Mouse (Mus musculus) liver, embryonic 14.5 days (tissue): ENCODE measurements around the gene Dolk.

ENCODE experiments used
- CTCF ChIP-seq: IDR thresholded peaks from 2 replicates; pipeline ENCODE4 v1.5.1; 2016; ENCODE audit warnings: antibody characterized with exemption, low read depth, control low read depth
- EP300 ChIP-seq: IDR thresholded peaks from 2 replicates; pipeline ENCODE4 v1.6.1; 2016; ENCODE audit warnings: antibody characterized with exemption, low read depth

DNA sequence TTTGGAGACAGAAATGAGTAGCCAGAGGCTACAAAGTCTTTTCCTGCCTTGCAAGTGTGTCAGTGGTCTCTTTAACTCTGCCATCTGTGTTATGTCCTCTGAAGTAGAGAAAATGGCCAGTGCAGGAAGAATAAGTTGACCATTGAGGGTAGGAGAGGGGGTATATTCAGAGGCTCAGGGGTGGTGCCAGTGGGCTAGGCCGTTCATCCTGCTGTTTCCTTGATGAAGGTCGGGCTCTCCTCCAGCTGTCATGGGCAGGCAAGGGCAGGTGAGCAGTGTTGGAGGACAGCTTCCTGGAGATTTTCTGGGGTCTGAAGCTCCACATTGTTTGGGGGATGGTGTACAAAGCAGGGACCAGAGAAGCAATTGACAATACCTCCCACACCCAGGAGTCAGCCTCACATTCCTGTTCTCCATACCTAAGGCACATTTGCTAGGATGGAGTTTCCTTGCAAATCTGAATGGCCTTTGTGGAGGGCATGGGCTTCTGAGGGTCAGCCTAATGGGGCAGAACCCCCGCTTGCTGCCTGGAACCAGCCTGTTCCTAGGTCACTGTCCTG, 47.1 kb downstream of the Dolk start:
- TF ChIP-seq CTCF (no peak), EP300 (no peak)
